Mouse (Mus musculus) heart, adult 18-20 months (tissue): ENCODE measurements around the gene Naglu. TPM values are rescaled to one million over a fixed set of nuclear protein-coding genes. Genes with fewer than 3 reads are reported as not detected.

ENCODE experiments used
- DNase-seq, 2 experiments: peaks; one replicate each; pipeline ENCODE4 v3.0.0; 2021 to 2022; ENCODE audit warnings: mixed read lengths in 1 of 2
- total RNA-seq, 2 experiments: library from RNA; stranded (reverse); gene quantifications; 2 replicates each; pipeline ENCODE4 v1.2.3; 2021

Gene Naglu
- total RNA-seq, 2 experiments from 2014 or later: 7.2 to 8.4 TPM

GRCm38 (mm10) chr11:101083083-101083697 lies 13.4 kb downstream of the Naglu start:
- no peak for DNase-seq

DNA sequence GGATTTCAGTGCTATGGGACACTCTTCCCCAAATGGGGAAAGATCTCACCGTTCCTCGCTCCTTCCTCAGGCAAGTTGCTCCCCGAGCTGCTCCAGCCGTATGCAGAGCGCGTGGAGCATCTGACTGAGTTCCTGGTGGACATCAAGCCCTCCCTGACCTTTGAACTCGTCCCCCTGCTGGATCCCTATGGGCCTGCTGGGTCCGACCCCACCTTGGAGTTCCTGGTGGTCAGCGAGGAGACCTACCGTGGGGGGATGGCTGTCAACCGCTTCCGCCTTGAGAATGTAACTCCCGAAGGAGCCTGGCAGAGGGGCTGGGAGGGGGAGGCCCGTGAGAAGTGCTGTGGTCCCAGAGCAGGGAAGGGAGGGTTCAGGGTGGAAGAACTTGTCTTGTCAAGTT lies 14.4 kb downstream of the Naglu start:
- DNase-seq: no peak

- peak in 1 of 2 experiments; percentile 1 for DNase-seq
Observed at GRCm38 (mm10) chr11:101084811-101085210, 15.0 kb downstream of the Naglu start.

GRCm38 (mm10) chr11:101085617-101086322 lies 16.0 kb downstream of the Naglu start:
- peak in 1 of 2 experiments; percentile 3 for DNase-seq

DNA sequence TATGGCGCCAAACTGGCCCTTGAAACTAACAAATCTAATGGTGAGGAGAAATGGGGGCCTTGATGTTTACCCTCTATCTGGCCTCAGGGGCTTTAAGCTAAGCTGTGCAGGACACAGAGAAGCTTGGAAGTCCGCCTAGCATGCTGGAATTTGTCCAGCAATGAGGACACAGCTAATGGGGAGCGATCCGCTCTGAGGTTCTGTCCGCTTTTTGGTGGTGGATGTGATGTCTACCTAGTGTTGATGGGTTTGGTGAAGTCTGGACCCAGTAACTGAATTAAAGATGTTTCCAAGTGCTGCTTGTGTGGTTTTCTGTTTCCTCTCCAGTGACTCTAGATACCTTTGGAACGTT lies 16.5 kb downstream of the Naglu start:
- DNase-seq: peak in 1 of 2 experiments; percentile 19

- peak; percentile 93 to 96 for DNase-seq
Observed at GRCm38 (mm10) chr11:101086756-101087681, 17.2 kb downstream of the Naglu start, which contains the start of gene Mlx. Mlx (plus strand) TSS chr11:101087277.

- DNase-seq: peak in 1 of 2 experiments; percentile 36
Observed at GRCm38 (mm10) chr11:101087682-101088055, 17.9 kb downstream of the Naglu start.

GRCm38 (mm10) chr11:101089931-101090330 lies 20.1 kb downstream of the Naglu start:
- no peak for DNase-seq

DNA sequence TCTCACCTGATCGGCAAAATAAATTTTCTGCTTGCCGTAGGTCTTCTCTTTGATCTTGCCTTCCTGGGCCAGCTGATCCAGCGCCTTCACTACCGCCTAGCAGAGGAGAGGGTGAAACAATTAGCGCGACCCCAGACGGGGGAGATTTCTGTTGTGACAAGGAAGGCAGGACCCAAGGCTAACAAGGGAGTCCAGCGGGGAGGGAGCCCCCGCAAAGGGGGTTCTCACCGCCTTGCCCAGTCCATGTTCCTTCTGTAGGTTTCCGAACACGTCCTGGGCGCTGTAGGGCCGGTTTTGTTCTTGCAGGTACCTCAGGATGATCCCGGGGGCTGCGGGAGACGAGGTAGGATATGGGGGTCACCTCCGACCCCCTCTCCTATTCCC lies 25.1 kb downstream of the Naglu start:
- no peak for DNase-seq

DNA sequence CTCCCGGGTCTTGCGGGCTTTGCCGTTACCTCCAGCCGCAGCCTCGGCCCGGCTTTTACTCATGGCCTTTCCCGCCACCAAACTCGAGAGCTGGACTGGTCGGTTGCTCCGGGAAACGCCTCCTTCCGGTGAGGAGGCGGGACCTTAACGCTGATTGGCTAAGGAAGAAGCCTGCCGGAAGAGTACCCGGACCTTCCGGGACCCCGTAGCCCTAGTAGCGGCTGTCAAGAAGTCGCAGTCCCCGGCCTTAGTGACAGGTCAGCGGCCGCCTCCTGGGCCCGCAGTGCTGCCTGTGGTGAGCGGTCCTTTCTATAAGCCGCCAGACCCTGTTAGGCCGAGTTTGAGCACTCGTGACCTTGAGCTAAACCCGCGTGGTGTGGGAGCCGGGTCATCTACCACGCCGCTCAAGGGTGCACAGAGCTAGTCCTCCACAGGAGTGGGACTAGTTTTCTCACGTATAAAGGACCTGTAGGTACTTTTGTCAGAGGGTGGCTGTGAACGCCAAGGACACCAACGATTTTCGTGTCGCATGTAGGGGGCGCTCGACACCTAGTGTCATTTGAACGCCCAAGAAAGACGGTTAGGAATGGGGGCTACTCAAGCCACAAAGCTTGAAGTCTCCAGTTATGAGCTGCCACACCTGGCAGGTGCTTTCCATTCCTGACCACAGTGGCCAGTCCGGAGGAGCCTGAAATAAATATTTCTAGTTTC lies 25.7 kb downstream of the Naglu start, which contains the start of gene Psmc3ip:
Psmc3ip (minus strand) TSS at position 123 of the 711 bp plus-strand sequence.
- DNase-seq: peak; percentile 98

DNA sequence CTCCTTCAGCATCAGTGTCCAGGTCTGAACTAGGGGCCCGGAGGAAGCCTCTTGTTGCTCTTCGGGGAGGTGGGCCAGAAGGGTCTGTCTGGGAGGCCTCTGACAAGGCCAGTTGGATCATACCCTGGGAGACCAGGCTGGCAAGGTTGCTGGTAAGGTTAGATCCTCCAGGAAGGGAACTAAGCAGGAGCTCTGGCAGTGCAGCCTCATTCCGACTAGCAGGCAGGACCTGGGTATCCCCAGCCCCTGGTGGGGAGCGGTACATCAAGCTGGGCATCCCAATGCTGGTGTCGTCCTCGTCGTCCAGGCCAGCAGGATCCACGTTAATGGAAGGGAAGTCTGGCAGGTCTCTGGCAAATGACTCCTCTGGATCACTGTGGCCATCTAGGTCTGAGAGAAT lies 28.4 kb downstream of the Naglu start:
- DNase-seq: no peak

- DNase-seq: no peak
Observed at GRCm38 (mm10) chr11:101103011-101103410, 33.2 kb downstream of the Naglu start.

- no peak for DNase-seq
Observed at GRCm38 (mm10) chr11:101109351-101109750, 39.5 kb downstream of the Naglu start.

GRCm38 (mm10) chr11:101110708-101111107 lies 40.9 kb downstream of the Naglu start:
- no peak for DNase-seq

DNA sequence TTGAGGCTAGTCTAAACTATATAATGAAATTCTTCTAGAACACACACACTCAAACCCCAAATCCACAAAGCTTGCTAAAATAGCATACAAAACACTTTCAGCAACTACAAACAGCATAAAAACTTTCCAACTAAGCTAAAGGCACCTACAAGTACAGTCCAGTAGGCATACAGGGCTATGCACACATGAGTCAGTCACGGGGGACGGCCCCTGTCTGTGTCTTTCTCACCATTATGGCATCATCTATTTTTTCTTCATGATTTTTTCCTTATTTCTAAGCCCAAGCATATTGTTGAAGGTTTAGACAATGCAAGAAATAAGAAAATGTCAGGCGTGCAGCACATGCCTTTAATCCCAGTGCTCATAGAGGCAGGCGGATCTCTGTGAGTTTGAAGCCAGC lies 41.4 kb downstream of the Naglu start:
- DNase-seq: no peak

GRCm38 (mm10) chr11:101112186-101112585 lies 42.4 kb downstream of the Naglu start:
- DNase-seq: no peak

DNA sequence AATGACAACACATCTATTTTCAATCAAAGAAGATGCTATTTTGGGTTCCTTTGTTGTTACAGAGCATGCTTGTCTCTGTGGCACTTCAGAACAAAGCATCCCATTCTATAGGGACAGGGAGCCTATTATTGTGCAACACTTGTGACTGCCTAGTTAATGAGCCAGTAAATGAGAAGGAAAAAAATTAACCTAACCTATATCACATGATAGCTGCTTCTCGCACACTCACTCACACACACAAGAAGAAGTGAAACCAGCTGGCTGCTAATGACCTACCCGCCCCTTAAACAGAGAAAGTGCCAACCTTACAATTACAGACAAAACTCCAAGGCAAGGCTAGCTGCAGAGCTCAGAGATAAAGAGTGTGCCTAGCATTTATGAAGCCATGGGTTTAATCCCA lies 45.8 kb downstream of the Naglu start:
- DNase-seq: peak in 1 of 2 experiments; percentile 25

GRCm38 (mm10) chr11:101118105-101118504 lies 48.3 kb downstream of the Naglu start:
- DNase-seq: no peak

GRCm38 (mm10) chr11:101119131-101119760 lies 49.4 kb downstream of the Naglu start:
- peak in 1 of 2 experiments; percentile 31 for DNase-seq

- DNase-seq: peak; percentile 98 to 99
Observed at GRCm38 (mm10) chr11:101119761-101120544, 50.1 kb downstream of the Naglu start, which contains the start of the genes Retreg3 and Tubg1. Retreg3 (minus strand) TSS chr11:101119893. Tubg1 (plus strand) TSS chr11:101119938.
